Mouse (Mus musculus): ENCODE measurements around the gene Zdhhc7. TPM values are rescaled to one million over a fixed set of nuclear protein-coding genes. Genes with fewer than 3 reads are reported as not detected.

Gene Zdhhc7
- polyA plus RNA-seq, 1 experiment, result 36.6 TPM

DNA sequence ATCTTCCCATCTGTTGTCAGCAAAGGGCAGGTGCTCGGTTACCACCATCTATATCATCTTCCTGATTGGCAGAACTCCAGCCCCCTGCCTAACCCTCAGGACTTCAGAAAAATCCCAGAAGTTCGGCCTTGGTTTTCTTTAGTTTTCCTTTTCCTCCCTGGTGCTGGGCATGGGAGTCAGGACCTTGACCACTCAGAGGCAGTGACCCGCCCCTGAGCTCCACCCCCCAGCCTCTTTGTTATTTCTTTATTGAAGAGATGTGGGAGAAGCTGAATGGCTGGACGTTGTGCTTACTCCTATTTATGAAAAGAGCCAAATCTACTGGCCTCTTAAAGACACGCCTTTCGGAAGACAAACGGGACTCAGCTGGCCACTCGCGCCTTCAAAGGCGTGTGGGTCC, 12.0 kb upstream of the Zdhhc7 start:
- DNase-seq (ENCODE audit: low read depth), result no peak
- TF ChIP-seq POLR2A (IDR thresholded peaks at IDR 0.05; ENCODE audit: borderline replicate concordance, extremely low read depth, insufficient read depth, insufficient read length, poor library complexity, severe bottlenecking), result no peak
- no peak for TF ChIP-seq CTCF (IDR thresholded peaks at IDR 0.05; ENCODE audit: borderline replicate concordance, extremely low read depth, insufficient read depth, insufficient read length)

DNA sequence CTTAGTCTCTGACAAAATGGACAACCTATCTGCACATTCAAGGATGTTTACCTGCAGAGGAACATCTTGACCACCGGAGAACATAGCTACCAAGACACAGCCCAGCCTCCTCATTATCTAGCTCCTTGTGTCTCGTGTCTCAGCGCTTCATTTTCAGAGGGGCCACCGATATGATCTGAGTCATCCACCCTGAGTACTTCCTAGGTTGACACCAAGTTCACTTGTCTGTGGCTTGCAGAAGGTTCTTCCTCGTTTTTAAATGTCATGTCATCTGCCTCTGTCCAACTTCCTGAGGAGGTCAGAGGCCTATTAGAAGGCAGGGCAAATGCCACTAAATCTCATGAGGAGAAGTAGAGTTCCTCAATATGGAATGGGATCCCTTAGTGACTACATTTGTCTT, 11.3 kb upstream of the Zdhhc7 start:
- TF ChIP-seq POLR2A (IDR thresholded peaks at IDR 0.05; ENCODE audit: borderline replicate concordance, extremely low read depth, insufficient read depth, insufficient read length, poor library complexity, severe bottlenecking) (no peak), CTCF (IDR thresholded peaks at IDR 0.05; ENCODE audit: borderline replicate concordance, extremely low read depth, insufficient read depth, insufficient read length) (no peak)
- DNase-seq (ENCODE audit: low read depth), result no peak

DNA sequence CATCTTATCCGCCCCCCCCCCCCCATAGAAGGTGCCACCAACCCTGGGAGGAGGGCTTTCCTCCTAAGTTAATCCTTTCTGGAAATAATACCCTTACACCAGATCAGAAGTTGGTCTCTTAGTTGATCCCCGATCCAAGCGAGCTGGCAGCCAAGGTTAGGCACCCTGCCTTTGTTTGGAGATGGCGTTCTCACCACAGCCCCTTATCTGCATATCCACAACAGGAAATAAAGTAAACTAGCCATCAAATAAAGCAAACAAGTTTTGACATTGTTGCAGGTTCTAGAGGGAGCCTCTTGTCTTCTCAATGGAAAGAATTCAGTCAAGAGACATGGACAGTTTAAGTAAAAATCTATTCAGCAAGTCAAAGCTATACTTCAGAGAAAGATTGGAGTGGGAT, 10.1 kb upstream of the Zdhhc7 start:
- TF ChIP-seq POLR2A (IDR thresholded peaks at IDR 0.05; ENCODE audit: borderline replicate concordance, extremely low read depth, insufficient read depth, insufficient read length, poor library complexity, severe bottlenecking) (no peak), CTCF (IDR thresholded peaks at IDR 0.05; ENCODE audit: borderline replicate concordance, extremely low read depth, insufficient read depth, insufficient read length) (no peak)
- DNase-seq (ENCODE audit: low read depth), result no peak

- TF ChIP-seq POLR2A (IDR thresholded peaks at IDR 0.05; ENCODE audit: borderline replicate concordance, extremely low read depth, insufficient read depth, insufficient read length, poor library complexity, severe bottlenecking), result no peak
- no peak for TF ChIP-seq CTCF (IDR thresholded peaks at IDR 0.05; ENCODE audit: borderline replicate concordance, extremely low read depth, insufficient read depth, insufficient read length)
- no peak for DNase-seq (ENCODE audit: low read depth)
These were observed 9.7 kb upstream of the Zdhhc7 start for GRCm38 (mm10) chr8:120110966-120111365.

DNA sequence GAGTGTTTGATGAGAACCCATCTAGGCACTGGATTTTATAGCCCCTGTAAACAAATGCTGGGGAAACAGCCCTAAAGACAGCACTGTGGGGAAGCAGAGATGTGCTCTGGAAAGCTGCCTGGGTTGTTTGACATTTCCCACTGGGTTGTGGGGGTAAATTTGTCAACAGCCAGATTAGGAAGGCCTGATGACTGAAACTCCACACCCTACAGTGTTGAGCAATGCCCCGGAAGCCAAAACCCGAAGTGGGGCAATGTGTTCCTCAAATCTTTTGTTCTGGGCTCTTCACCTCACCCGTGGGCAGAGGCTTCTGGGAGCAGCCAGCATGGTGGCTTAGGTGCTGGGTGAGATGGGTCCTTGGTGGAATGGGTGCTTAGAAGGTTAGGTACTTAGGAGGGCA, 7.9 kb upstream of the Zdhhc7 start:
- no peak for TF ChIP-seq CTCF (IDR thresholded peaks at IDR 0.05; ENCODE audit: borderline replicate concordance, extremely low read depth, insufficient read depth, insufficient read length)
- DNase-seq (ENCODE audit: low read depth), result no peak

- TF ChIP-seq CTCF (IDR thresholded peaks at IDR 0.05; ENCODE audit: borderline replicate concordance, extremely low read depth, insufficient read depth, insufficient read length), result no peak
- no peak for TF ChIP-seq POLR2A (IDR thresholded peaks at IDR 0.05; ENCODE audit: borderline replicate concordance, extremely low read depth, insufficient read depth, insufficient read length, poor library complexity, severe bottlenecking)
- DNase-seq (ENCODE audit: low read depth), result no peak
These were observed 3.5 kb upstream of the Zdhhc7 start for GRCm38 (mm10) chr8:120104721-120105272.

GRCm38 (mm10) chr8:120103916-120104315, 2.6 kb upstream of the Zdhhc7 start:
- TF ChIP-seq CTCF (IDR thresholded peaks at IDR 0.05; ENCODE audit: borderline replicate concordance, extremely low read depth, insufficient read depth, insufficient read length) (no peak), POLR2A (IDR thresholded peaks at IDR 0.05; ENCODE audit: borderline replicate concordance, extremely low read depth, insufficient read depth, insufficient read length, poor library complexity, severe bottlenecking) (no peak)
- no peak for DNase-seq (ENCODE audit: low read depth)

- no peak for DNase-seq (ENCODE audit: low read depth)
- TF ChIP-seq POLR2A (IDR thresholded peaks at IDR 0.05; ENCODE audit: borderline replicate concordance, extremely low read depth, insufficient read depth, insufficient read length, poor library complexity, severe bottlenecking) (no peak), CTCF (IDR thresholded peaks at IDR 0.05; ENCODE audit: borderline replicate concordance, extremely low read depth, insufficient read depth, insufficient read length) (no peak)
These were observed 754 bp downstream of the Zdhhc7 start for GRCm38 (mm10) chr8:120100388-120101067.

GRCm38 (mm10) chr8:120096486-120096885, 4.8 kb downstream of the Zdhhc7 start:
- TF ChIP-seq POLR2A (IDR thresholded peaks at IDR 0.05; ENCODE audit: borderline replicate concordance, extremely low read depth, insufficient read depth, insufficient read length, poor library complexity, severe bottlenecking) (no peak), CTCF (IDR thresholded peaks at IDR 0.05; ENCODE audit: borderline replicate concordance, extremely low read depth, insufficient read depth, insufficient read length) (no peak)
- DNase-seq (ENCODE audit: low read depth), result no peak

- TF ChIP-seq POLR2A (IDR thresholded peaks at IDR 0.05; ENCODE audit: borderline replicate concordance, extremely low read depth, insufficient read depth, insufficient read length, poor library complexity, severe bottlenecking) (no peak), CTCF (IDR thresholded peaks at IDR 0.05; ENCODE audit: borderline replicate concordance, extremely low read depth, insufficient read depth, insufficient read length) (no peak)
- no peak for DNase-seq (ENCODE audit: low read depth)
These were observed 6.5 kb downstream of the Zdhhc7 start for GRCm38 (mm10) chr8:120094801-120095200.

- TF ChIP-seq CTCF (IDR thresholded peaks at IDR 0.05; ENCODE audit: borderline replicate concordance, extremely low read depth, insufficient read depth, insufficient read length) (no peak), POLR2A (IDR thresholded peaks at IDR 0.05; ENCODE audit: borderline replicate concordance, extremely low read depth, insufficient read depth, insufficient read length, poor library complexity, severe bottlenecking) (no peak)
- no peak for DNase-seq (ENCODE audit: low read depth)
These were observed 8.2 kb downstream of the Zdhhc7 start for GRCm38 (mm10) chr8:120093103-120093502.

- no peak for DNase-seq (ENCODE audit: low read depth)
- TF ChIP-seq POLR2A (IDR thresholded peaks at IDR 0.05; ENCODE audit: borderline replicate concordance, extremely low read depth, insufficient read depth, insufficient read length, poor library complexity, severe bottlenecking) (no peak), CTCF (IDR thresholded peaks at IDR 0.05; ENCODE audit: borderline replicate concordance, extremely low read depth, insufficient read depth, insufficient read length) (no peak)
These were observed 10.2 kb downstream of the Zdhhc7 start for GRCm38 (mm10) chr8:120091032-120091431.

Measured in brain, embryonic 14.5 days (tissue).